Mouse (Mus musculus) frontal cortex, postnatal 25 days (tissue): ENCODE results near the gene Dcpp2.
"Not testable (repeated sequence)": the region's sequence is repeated elsewhere in the genome, so short reads cannot be mapped to it uniquely, and the experiment has no call there.

Source experiments
- DNase-seq, 2 experiments: peaks; one replicate each; pipeline ENCODE4 v3.0.0; 2022; ENCODE audit warnings: low spot score in 2 of 2

Gene Dcpp2

DNA sequence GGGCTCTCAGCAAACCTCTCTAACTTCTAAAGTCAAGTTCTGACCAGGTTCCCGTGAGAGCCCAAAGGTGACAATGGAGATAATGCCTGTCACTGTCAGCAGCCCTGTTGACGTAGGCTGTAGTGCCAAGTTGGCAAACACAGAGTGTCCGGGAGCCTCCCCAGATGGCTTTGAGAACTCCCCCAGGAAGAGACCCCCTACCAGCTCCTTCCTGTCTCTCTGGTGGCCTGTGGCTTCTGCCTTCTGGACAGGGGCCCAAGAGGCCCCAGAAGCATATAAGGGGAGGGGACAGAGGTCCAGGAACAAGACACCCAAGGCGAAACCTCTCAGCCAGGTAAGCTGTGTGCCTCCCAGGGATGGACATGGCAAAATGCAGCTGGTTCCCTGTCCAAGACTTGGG, at the start of gene Dcpp2, which contains the start of gene Dcpp1:
Gene Dcpp2 (plus strand): TSS at position 305 of the 400 bp plus-strand sequence.
Gene Dcpp1 (plus strand): TSS at position 301 of the 400 bp plus-strand sequence.
- not testable (repeated sequence) for DNase-seq

DNA sequence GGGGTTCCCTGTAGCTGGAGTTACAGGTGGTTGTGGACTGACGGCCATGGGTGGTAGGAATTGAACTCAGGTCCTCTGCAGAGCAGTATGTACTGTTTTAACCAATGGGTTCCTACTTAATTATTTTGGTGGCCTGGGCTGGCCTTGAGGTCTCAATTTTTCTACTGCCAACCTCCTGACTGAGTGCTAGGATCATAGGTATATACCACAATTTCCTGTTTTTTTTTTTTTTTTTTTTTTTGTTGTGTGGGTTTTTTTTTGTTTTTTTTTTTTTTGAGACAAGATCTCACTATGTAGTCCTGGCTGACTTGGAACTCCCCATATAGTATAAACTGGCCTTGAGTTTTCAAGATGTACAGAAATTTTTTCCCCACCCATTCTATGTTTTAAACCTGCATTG, 49.5 kb upstream of the Dcpp2 start:
- no peak for DNase-seq

DNA sequence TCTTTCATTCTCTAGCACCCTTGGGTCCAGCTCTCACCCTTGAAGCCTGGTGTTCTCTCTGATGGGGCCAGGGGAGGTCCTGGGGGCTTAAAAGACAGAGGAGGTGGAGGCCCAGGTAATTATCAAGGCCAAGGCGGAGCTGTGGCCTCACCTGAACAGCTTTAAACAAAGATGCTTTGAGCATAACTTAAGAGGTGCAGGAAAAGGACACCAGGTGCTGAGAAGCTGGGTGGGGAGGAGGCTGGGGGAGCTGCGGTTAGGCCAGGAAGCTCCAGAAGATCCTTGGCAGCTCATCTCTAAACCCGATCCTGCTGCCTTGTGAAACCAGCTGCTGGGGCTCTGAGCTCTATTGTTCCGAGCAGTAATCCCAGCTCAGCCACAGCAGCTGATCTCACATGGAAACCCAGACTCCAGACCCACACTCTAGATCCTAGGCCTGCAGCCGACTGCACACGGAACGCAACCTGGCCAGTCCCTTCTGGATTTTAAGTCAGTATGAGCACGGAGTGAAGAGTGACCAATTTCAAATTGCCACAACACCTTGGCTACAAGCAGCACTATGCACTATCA, 44.6 kb upstream of the Dcpp2 start, which contains the start of gene Prss33:
Gene Prss33 (minus strand): TSS at position 51 of the 570 bp plus-strand sequence.
- DNase-seq: no peak

DNA sequence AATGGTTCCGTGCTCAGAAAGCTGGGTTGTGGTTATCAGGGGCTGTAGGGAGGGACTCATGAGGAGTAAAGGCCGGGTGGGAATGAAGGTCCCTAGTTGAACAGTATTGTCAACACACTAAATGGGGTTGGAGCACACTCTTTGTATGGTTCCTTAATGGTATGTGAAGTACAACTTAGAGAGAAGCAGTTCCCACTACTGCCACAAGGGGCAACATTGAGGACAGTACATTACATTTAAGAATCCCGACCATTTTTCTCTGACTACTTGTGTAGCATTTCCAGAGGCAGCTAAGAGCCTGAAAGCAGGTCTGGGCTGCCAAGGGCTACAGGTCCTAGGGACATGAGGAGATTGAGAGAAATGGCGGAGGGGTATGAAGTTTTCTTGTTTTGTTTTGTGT, 39.5 kb upstream of the Dcpp2 start:
- DNase-seq: no peak

DNA sequence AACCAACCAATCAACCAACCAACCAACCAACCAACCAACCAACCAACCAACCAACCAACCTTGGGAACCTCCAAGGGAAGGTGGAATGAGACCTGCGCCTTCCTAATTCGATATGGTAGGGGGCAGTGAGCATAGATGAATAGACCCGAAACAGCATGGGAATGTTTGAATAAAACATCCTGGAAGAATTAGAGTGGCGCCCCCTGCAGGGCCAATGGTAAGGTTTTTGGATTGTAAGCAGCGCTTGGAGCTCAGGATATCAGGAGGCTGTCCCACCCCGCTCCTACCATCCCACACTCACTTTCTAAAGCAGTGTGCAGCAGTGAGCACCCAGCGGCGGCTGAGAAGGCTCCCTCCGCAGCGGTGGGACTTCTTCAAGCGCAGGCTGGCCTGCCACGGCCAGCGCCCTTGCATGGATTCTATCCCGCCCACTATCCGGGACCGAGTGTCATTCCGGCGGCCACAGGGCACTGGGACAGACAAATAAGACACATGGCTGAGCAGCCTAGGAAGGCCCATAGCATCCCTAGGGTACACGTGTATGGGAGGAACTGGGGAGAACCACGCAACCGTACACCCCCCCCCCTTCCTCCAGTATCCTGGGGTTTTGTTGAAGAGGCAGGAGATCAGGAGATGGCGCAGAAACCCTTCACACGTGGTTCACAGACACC, 37.4 kb upstream of the Dcpp2 start:
- no peak for DNase-seq

DNA sequence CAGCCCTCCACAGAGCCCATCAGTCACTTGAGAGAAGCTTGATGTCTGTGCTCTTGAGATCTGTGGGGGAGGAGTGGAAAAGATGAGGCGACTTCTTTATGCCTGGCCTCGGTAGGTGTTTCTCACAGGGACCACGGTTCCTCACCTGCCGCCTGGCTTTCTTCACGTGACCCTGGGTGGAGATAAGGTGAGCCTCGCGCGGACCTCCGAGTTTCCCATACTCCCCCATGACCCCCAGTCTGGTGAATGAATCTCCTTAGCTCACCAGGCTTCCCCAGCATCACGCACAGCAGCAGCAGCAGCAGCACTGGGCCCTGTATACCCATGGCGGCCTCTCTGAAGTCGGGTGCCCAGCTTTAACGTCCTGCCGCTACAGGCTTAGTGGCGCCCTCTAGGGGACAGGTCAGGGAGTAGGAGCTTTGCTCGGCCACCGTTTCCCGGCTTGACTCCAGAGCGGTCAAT, 36.8 kb upstream of the Dcpp2 start, which contains the start of the genes Prss32 and Prss41:
Gene Prss32 (plus strand): TSS at position 44 of the 462 bp plus-strand sequence.
Gene Prss41 (minus strand): TSS at position 361 of the 462 bp plus-strand sequence.
- DNase-seq: no peak

DNA sequence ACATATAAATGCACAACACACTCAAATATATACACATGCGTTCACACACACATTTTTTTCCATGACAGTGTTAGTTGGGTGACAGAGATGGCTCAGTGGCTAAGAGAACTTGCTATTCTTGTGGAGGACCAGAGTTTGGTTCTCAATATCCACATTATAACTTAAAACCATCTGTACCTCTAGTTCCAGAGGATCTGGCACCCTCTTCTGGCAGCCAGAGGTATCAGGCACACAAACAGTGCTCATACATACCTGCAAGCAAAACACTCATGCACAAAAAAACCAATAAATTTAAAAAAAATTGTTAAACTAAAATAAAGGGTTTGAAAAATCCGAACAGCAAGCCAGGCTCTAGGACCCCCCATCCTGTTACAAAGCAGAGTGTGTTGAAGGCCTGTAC, 30.7 kb upstream of the Dcpp2 start:
- DNase-seq: no peak

DNA sequence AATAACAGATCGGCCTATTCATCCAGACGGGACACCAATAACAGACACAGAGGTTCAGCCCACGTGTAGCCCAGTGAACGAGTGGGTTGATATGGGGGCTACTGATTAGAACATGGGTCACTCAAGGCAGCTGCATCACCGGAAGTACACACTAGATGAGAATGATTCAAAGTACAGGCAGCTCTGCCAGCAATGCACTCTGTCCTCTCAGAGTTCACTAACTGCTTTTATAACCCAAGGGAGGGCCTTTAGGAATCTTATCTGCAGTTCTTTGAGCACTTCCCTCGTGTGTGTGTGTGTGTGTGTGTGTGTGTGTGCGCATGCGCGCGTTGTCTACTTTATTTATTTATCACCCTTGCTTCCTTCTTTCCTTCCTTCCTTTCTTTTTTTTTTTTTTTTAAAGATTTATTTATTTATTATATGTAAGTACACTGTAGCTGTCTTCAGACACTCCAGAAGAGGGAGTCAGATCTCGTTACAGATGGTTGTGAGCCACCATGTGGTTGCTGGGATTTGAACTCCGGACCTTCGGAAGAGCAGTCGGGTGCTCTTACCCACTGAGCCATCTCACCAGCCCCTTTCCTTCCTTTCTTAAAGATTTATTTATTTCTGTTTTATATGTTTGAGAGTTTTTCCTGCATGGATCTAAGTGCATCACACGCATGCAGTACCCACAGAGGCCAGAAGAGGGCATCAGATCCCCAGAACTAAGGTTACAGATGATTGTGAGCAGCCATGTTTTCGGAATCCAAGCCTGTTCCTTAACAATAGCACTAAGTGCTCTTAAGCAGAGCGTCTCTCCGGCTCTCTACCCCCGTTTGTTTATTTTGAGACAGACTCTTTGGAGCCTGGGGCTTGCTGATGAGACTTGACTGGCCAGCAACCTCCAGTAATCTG, 29.6 kb upstream of the Dcpp2 start:
- DNase-seq: peak; percentile 28 to 57

DNA sequence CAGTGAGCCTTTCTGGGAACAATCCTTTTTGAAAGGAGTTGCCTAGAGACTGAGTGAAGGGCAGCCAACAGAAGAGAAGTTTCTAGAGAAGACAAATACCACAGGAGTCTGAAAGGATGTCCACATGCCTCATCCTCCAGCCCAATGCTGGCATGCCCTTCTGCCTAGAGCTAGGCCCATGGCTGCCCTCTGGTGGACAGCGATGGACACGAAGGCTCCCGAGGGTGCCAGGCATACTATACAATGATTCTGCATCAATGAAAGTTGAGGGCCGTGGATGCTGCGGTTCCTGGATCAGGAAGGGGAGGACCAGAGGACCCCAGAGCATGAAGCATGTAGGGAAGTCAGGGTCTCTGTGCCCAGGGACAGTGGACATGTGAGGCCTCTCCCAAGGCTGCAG, 27.4 kb upstream of the Dcpp2 start:
- no peak for DNase-seq

DNA sequence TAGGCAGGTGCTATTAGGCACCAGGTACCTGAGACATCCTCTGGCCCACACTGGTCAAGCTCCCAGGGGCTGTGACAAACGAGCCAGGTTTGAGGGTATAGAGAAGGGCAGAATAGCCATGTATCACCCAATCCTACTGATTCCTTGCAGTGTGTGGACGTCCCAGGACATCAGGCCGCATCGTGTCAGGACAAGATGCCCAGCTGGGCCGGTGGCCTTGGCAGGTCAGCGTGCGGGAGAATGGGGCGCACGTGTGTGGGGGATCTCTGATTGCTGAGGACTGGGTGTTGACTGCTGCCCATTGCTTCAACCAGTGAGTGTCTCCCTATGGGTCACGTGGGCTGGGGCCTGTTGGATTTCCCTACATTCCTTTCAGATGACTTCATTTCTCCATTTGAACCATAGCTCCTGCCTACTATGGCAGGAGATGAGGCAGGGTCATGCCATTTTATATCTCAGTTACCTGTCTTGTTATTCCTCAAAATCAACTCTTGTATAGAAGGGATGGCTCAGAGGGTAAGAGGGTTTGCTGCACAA, 26.4 kb upstream of the Dcpp2 start:
- no peak for DNase-seq

DNA sequence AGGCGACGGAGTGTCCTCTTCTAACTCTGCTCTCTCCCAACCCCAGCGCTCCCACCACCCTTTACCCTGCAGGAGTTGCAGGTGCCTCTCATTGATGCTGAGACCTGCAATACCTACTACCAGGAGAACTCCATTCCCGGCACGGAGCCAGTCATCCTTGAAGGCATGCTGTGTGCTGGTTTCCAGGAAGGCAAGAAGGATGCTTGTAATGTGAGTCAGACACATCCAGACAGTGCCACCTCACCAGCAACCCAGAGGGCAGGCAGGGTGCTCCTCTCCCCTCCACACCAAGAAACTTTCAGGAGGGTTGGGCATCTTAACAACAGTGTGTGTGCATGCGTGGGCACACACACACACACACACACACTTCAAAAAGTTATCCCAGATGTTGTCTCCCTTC, 23.5 kb upstream of the Dcpp2 start:
- no peak for DNase-seq

DNA sequence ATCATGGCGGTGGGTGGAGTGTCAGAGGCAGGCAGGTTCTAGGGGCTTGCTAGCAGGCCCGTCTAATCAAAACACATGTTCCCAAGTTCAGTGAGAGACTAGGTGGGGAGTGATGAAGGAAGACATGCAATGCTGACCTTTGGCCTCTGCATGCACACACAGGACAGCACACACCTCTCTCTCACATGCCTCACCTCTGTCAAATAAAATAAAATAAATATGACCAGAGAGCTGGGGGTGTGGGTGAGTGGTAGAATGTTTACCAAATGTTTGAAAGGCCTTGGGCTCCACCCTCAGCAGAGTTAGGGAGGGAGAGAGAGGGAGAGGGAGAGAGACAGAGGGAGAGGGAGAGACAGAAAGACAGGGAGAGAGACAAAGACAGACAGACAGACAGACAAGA, 22.8 kb upstream of the Dcpp2 start:
- no peak for DNase-seq

DNA sequence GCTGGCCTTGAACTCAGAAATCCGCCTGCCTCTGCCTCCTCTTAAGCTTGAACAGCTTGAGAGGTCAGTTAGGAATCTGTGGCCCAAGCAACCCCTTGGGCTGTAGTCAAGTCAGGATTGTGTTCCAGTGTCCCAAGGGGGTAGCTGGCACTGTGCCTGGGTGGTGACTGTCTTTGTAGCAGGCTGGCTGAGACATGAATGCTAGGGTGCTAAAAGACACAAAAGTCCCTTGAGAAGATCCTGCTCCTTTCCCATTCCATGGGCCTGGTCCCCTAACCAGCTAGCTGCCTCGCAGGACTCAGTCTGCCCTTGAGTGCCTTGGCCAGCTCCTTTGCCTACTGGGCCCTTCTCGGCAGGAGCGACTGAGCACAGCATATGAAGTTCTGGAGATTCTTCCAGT, 17.8 kb upstream of the Dcpp2 start:
- no peak for DNase-seq

DNA sequence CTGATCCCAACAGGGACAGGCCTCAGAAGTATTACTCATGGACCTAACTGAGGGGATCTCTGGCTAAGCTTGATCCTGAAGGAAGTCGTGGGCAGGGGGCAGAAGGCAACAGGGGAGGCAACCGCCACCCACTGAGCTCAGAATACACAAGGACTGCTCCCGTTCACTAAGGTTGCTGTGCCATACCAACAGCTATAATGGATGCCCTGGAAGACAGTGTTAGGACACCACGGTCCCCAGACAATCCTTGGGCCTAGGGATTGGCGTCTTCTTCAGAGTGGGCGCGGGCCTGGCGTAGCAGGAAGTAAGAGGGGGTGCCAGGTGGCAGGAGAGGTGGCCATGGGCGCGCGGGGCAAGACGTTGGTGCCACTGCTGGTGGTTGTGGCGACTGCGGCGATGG, 12.9 kb upstream of the Dcpp2 start, which contains the start of gene Prss21:
Gene Prss21 (plus strand): TSS at position 301 of the 400 bp plus-strand sequence.
- DNase-seq: no peak

DNA sequence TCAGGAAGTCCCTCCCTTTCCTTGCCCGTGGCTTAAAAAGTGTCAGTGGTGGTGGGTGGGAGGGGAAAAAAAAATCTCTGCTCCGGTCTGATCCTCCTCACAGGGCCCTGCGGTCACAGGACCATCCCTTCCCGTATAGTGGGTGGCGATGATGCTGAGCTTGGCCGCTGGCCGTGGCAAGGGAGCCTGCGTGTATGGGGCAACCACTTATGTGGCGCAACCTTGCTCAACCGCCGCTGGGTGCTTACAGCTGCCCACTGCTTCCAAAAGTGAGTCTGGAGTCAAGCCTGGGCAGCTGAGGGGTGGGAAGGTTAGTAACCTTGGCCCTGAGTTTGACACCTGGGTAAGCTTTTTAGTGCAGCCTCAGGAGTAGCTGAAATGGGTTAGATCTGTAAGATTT, 12.2 kb upstream of the Dcpp2 start:
- DNase-seq: no peak

DNA sequence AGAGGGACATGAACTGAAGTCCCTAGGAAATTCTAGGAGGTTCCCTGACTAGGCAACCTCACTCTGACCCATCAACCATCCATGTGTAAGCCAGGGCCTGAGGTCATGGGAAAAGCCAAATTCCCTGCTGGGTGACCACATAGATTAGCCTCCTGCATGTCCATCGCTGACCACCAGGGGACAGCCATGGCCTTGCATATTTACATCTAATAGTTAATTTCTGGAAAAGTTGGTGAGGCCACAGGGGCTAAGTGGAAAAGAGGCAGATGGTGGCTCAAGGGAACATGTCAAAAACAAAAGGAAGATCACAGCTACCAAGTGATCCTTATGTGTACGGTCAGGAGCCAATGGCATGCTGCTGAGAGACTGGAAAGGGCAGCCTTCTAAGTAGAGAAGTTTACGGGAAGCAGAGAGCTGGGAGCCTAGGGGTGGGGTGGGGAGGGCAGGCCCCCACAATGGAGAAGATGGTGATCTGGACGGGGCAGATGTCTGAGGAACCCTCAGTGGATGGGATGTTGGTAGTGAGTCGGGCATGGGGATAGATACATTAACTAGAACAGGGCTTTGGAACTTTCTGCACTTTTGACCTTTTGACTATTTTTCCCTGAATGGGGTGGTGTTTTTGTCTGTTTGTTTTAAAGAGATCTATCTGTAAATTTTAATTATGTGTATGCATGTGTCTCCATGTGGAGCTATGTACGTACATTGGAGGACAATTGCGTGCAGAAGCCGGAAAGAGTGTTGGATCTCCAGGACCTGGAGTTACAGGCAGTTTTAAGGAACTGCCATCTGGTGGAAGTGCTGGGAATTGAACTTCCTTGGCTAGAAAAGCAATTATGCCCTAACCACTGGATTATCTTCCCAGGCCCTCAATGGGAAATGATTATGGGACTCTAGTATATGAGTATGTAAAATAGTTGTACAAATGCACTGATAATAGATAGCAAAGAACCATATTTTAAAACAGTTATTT, 6.5 kb upstream of the Dcpp2 start:
- no peak for DNase-seq

DNA sequence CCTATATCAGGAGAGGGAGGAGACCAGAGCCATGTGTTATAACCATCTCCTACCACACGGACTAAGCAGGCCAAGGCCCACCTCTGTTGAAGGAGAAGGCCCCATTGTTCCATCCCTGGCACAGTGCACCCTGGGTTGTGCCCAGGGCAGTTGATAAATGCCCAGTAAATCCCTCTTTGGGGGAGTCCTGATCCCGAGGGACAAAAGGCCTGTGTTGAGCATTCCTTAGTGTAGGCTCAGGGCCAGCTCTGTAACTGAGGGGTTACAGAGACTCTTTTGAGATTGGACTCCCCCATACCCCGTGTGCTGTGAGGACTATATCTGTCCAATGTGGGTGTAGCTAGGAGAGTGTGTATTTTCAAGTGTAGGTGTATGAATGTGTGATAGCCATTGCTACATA, 3.9 kb upstream of the Dcpp2 start:
- no peak for DNase-seq

DNA sequence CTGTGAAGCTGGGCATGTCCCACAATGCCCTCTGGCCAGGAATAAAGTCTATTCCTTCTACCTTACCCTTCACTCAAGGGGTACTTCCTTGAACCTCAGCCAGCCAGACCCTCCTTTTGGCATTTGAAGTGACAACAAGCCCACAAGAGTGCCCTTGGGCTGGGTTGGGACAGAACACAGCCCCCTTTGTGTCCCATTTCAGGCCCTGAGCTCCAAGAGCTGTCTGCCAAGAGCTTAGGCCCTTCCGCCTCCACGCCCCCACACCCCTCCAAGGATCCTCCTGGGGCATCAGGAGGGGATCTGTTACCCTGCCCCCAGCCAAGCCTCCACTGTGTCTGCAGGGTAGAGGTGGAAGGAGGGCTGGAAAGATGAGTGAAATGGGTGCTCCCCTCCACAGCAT, 3.5 kb upstream of the Dcpp2 start:
- DNase-seq: no peak

DNA sequence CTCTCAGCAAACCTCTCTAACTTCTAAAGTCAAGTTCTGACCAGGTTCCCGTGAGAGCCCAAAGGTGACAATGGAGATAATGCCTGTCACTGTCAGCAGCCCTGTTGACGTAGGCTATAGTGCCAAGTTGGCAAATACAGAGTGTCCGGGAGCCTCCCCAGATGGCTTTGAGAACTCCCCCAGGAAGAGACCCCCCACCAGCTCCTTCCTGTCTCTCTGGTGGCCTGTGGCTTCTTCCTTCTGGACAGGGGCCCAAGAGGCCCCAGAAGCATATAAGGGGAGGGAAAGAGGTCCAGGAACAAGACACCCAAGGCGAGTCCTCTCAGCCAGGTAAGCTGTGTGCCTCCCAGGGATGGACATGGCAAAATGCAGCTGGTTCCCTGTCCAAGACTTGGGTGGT, 36.5 kb downstream of the Dcpp2 start, which contains the start of gene Dcpp3:
Gene Dcpp3 (plus strand): TSS at position 301 of the 400 bp plus-strand sequence.
- not testable (repeated sequence) for DNase-seq

DNA sequence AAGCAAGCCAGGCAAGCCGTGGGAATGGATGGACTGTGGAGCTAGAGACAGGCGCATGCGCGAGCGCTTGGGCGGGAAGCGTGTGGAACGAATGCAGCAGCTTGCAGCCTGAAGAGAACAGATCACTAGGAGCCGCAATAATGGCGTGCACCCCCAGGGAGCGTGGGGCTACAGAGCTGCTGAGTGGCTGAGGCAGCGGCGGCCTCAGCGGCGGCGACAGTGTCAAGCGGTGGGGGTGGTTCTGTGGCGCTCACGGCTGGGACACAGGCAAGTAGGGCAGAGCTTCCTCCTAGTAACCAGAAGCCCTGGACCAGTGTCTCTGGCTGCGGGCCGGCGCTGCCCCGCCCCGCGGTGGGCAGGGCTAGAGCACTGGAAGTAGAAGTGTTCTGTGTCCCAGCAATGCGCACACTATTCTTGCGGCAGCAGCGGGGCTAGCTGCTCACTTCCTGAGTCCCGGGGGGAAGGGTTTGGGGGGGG, 43.9 kb downstream of the Dcpp2 start:
- peak; percentile 69 to 80 for DNase-seq
